Mouse (Mus musculus) kidney, adult 2 months (tissue): ENCODE measurements at regions not wholly inside any gene's neighbourhood (a gene's known extent, or its start where the extent isn't known, plus 50 kb on each side); places are given as distances from the start of the nearest gene placed in this dataset.

Source experiments
- CTCF ChIP-seq: fragments of 200-500 bp; conservative IDR thresholded peaks from 2 replicates; pipeline ENCODE4 v1.5.1; 2011; ENCODE audit warnings: low read depth, mild to moderate bottlenecking, control low read depth, low read length, moderate library complexity, mixed read lengths; ENCODE audit not compliant: insufficient read depth, insufficient read length
- POLR2A ChIP-seq: fragments of 200-500 bp; IDR thresholded peaks from one replicate; pipeline ENCODE4 v1.6.1; 2011; ENCODE audit warnings: low read depth, low read length, control low read depth

DNA sequence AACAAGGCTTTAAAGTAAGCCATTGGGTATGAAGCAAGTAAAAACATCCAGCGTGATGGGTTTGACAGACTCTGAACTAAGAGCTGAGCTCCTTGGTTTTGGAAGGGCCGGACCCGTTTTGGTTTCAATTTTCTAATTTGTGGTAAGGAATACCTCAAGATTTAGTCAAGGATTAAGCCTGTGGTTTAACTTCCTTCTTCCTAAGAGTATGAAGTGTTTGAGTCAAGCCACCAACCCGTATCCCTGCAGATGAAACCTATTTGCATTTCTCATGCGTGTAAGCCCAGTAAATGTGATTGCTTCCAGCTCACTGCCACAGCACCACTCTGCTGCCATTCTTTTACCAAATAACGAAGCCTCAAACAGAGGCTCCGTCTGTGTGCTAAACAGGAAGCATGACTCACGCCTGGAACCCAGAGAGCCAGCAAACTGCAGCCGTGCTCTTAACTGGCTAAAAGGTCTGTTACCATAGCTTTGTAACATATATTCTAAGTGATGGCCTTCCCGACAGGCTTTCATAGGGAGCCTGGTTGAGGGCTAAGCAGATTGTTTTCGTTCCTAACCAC lies 149.7 kb downstream of the Etv1 start:
- TF ChIP-seq POLR2A, result no peak
- no peak for TF ChIP-seq CTCF
